Mouse (Mus musculus) spleen, postnatal 14 days (tissue): ENCODE data around the gene Tnfrsf9.
"Not testable (repeated sequence)": the region's sequence is repeated elsewhere in the genome, so short reads cannot be mapped to it uniquely, and the experiment has no call there.

Experiments
- DNase-seq, 2 experiments: peaks; one replicate each; pipeline ENCODE4 v3.0.0; 2021 to 2022; ENCODE audit warnings: low spot score in 2 of 2

Gene Tnfrsf9

GRCm38 (mm10) chr4:150914290-150914733, at the start of gene Tnfrsf9, which contains the start of gene Park7:
Gene Tnfrsf9, plus strand, starts transcription at chr4:150914562.
Gene Park7, minus strand, starts transcription at chr4:150914437.
- peak; percentile 90 to 94 for DNase-seq

DNA sequence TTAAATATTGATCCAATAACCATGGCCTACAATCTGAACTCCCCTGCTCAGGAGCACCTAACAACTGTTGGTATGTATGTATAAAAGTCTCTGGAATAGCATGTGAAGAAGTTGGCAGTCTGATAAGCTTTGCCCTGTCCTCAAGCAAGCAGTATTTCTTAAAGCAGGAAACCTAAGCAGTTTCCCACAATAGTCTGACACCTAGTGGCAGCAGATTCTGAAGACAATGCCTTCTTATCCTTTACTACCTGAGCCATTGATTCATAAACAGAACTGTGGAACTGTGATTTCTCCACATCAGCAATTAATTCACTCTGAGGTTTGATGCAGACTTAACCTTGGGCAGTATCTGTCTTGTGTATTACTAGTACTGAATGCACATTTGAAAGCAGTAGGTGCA, 49.0 kb upstream of the Tnfrsf9 start:
- DNase-seq, result no peak

DNA sequence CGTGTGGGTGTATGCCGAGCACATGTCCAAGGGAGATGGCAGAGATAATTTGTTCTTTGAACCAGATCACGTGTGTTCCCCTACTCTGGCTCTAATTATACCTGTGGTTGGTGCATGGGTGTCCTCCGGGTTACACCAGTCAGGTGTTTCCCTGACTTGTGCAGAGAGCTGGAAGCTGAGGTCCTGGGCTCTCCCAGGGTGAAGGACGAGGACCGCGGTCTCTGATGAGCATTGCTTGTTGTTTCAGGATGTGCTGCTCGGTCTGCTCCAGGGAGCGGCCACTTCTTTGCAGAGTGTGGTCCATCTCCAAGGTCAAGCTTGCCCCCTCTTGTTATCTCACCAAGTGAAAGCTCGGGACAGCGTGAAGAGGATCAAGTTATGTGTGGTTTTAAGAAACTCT, 48.3 kb upstream of the Tnfrsf9 start:
- no peak for DNase-seq

GRCm38 (mm10) chr4:150866494-150866893, 47.9 kb upstream of the Tnfrsf9 start:
- no peak for DNase-seq

- DNase-seq, result no peak
Measured at GRCm38 (mm10) chr4:150868161-150868560, 46.2 kb upstream of the Tnfrsf9 start.

DNA sequence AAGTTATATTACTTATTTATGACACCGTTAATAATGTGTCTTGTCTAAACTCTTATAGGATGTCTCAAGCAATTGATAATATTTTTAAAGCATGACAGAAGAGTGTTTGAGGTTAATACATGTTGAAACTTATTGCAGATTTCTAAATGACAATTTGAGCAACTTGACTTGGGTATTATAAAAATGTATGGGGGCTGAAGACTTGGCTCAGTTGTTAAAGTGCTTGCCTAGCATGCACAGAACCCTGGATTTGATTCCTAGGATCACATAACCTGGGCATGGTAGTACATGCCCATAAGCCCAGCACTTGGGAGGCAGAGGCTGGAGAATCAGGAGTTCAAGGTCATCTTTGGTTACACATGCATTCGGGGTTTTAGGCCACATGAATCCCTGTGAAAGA, 45.5 kb upstream of the Tnfrsf9 start:
- no peak for DNase-seq

DNA sequence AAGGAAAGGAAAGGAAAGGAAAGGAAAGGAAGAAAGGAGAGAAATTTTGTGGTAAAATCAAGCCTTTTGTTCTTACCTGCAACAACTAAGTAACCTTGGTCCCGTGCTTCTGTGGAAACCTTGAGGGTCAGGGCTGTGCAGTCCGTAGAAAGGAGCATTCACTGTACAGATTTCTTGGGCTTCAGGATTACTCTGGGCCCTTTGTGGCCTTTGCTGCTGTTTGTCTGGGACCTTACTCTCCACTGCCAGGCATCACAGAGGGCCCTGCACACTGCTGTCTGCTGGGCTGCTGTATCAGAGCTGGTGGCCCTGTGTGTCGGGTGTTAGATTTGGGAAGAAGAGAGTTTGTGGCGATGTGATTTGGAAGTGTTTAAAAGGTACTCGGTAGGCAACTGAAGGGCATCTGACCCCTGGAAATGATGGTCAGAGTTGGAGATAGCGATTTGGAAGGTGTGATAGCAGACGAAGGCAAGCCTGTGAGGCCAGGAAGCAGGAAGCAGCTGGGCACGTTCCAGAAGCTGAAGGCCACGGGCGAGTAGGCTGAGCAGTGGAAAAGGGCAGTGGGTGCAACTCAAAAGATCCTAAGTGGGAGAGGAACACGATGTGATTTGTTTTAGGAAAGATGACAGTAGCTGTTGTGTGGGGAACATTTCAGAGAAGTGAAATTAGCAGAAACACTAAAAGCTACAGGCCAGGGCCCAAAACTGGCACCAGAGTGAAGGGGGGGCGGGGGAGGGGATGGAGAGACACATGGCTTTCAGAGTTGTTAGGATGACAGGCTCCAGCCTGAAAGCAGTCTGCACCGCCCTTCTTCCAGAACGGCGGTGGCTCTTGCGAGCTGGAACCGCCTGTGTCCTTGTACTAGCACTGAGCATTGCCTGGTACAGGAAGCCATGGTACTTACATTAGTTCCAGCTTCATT, 44.8 kb upstream of the Tnfrsf9 start:
- DNase-seq, result no peak

- DNase-seq, result no peak
Measured at GRCm38 (mm10) chr4:150870963-150871391, 43.4 kb upstream of the Tnfrsf9 start.

- DNase-seq, result no peak
Measured at GRCm38 (mm10) chr4:150871392-150872138, 42.8 kb upstream of the Tnfrsf9 start.

- no peak for DNase-seq
Measured at GRCm38 (mm10) chr4:150872139-150872651, 42.2 kb upstream of the Tnfrsf9 start.

DNA sequence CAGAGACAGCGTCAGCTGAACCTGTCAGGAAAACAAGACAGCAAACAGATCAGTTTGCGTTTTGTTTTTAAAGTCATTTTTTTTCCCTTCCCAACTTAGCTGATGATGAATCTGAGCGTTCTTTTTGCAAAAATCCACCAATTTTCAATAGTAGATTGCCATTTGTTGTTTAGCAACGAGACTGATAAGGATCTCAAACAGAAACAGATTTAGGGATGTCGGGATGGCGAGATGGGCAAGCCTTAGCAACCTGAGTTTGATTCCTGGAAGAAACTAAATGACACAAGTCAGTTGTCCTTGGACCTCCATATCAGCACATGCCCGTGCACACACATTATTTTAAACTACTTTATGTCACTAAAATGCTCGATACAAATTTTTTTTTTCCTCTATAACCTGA, 41.7 kb upstream of the Tnfrsf9 start:
- no peak for DNase-seq

GRCm38 (mm10) chr4:150874416-150874815, 39.9 kb upstream of the Tnfrsf9 start:
- not testable (repeated sequence) for DNase-seq

DNA sequence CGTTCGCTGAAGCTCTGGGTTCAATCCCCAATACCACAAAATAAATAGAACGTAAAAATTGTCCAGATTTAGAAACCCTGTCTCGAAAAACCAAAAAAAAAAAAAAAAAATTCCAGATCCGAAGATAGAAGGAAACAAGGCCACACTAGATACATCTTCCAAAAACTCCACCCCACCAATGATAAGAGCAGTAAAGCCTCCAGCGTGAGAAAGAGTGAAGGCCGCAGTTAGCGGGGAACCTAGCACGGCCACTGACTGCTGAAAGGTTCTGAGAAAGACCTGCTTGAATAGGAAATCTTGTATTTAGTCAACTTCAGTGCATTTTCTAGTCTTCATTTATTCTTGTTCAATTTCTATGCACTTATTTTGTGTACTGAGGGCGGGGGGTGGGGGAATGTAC, 39.0 kb upstream of the Tnfrsf9 start:
- no peak for DNase-seq

GRCm38 (mm10) chr4:150879631-150880030, 34.7 kb upstream of the Tnfrsf9 start:
- DNase-seq, result no peak

DNA sequence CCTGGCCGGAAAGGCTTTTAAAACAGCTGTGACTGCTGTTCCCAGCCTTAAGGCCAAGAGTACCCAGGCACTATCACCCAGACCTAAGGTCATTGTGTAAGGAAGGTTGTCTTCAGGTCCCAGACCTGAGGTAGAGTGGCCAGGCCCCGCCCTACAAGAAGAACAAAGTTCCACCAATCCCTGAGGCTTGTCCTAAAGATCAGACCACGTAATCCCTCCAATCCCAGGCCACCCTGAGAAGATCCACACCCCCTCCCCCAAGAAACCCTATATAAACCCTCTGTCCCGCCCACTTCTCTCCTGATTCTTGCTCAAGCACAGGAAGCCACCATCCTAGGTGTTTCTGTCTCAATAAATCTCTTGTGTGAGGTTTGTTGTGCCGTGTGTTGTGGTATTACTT, 34.0 kb upstream of the Tnfrsf9 start:
- DNase-seq, result no peak

DNA sequence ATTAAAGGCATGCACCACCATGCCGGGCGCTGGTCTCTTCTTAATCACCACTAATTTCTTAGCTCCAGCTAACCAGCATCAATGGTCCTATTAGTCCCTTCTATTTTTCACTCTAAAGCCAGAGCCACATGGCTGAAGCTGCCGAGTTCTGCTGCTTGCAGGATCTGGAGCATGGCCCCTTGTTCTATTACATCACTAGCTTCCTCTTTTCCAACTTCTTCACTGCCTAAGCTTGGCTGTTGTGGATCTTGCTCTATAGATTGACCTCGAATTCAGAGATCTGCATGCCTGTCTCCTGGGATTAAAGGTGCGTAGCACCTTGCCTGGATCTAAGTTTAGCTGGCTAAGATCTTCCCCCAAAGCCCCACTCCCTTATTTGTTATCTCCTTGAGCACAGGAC, 31.7 kb upstream of the Tnfrsf9 start:
- DNase-seq, result no peak

DNA sequence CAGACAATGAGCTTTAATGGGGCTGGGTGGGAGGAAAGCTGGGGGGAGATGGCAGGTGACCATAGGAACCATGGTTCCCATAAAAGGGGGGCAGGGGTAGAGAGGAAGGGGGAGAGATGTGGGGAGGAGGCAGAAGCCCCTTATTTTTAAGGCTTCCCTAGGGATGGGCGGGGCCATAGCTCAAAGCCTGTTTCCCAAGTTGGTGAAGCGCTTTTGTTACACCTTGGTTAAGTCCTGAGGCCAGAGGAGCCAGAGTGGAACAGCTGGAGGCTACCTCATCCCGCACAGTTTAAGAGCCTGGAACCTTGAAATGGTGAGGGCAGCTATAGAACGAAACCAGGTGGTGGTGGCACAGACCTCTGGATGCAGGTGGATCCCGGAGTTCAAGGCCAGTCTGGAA, 26.5 kb upstream of the Tnfrsf9 start:
- no peak for DNase-seq

- DNase-seq, result no peak
Measured at GRCm38 (mm10) chr4:150888492-150888891, 25.9 kb upstream of the Tnfrsf9 start.

GRCm38 (mm10) chr4:150889273-150889954, 24.9 kb upstream of the Tnfrsf9 start:
- no peak for DNase-seq

GRCm38 (mm10) chr4:150889955-150890315, 24.4 kb upstream of the Tnfrsf9 start:
- DNase-seq, result no peak

GRCm38 (mm10) chr4:150891308-150891707, 23.1 kb upstream of the Tnfrsf9 start:
- DNase-seq, result no peak
